Mouse (Mus musculus) liver, embryonic 14.5 days (tissue): ENCODE measurements around the gene Gm29609.

ENCODE experiments used
- CTCF ChIP-seq: IDR thresholded peaks from 2 replicates; pipeline ENCODE4 v1.5.1; 2016; ENCODE audit warnings: antibody characterized with exemption, low read depth, control low read depth
- EP300 ChIP-seq: IDR thresholded peaks from 2 replicates; pipeline ENCODE4 v1.6.1; 2016; ENCODE audit warnings: antibody characterized with exemption, low read depth

- TF ChIP-seq CTCF (no peak), EP300 (no peak)
These were observed 11.1 kb downstream of the Gm29609 start for GRCm38 (mm10) chr5:31168630-31169029.
